Mouse (Mus musculus): ENCODE data around the gene Ccnjl. TPM values are rescaled to one million over a fixed set of nuclear protein-coding genes. Genes with fewer than 3 reads are reported as not detected.
A peak's percentile ranks its signal among the peaks of the same experiment; 100 is the strongest.

The Ccnjl gene
- polyA plus RNA-seq, 1 experiment from 2014 or later, result 14.4 TPM

GRCm38 (mm10) chr11:43633658-43634401 is 105.2 kb downstream of the Ccnjl start:
- H3K27ac ChIP-seq, result peak overlapping the region; percentile 39; the same call in 1 of the 2 replicates
- peak overlapping the region; percentile 48 for H3K4me2 ChIP-seq (replicated peaks)
- no peaks in the 10 kb centered on the region for H3K9me3 ChIP-seq
- 15% methylated on average over 19 of the region's 19 CpGs for WGBS
- ATAC-seq (ENCODE audit: low FRiP score, low read depth), result peak; percentile 81; the same call in 1 of the 2 replicates
- no peaks in the 10 kb centered on the region for H3K36me3 ChIP-seq
- H3K4me3 ChIP-seq, result no peak overlapping the region
- no peak overlapping the region for H3K9ac ChIP-seq
- H3K27me3 ChIP-seq, result no peaks in the 10 kb centered on the region
- peaks cover 11% of the 10 kb centered on the region for H3K4me1 ChIP-seq

Other genes starting within 250 kb of the Ccnjl start
- 100 and 104 TPM in 2 replicates for gene Pttg1, start 102.5 kb upstream of the Ccnjl start, polyA plus RNA-seq (2015; fragmentation: Nextera tagmentation; extraction: Ambion mirVana)
- 62.9 and 66.3 TPM in 2 replicates for gene Slu7, start 95.0 kb upstream of the Ccnjl start, polyA plus RNA-seq (2015; fragmentation: Nextera tagmentation; extraction: Ambion mirVana)
- gene C1qtnf2, start 54.5 kb upstream of the Ccnjl start, polyA plus RNA-seq (2015; fragmentation: Nextera tagmentation; extraction: Ambion mirVana), result 19.9 and 20.1 TPM in 2 replicates
- 4.7 and 5.2 TPM in 2 replicates for gene 4933415A04Rik, start 58.3 kb downstream of the Ccnjl start, polyA plus RNA-seq (2015; fragmentation: Nextera tagmentation; extraction: Ambion mirVana)
- gene Fabp6, start 72.8 kb downstream of the Ccnjl start, polyA plus RNA-seq (2015; fragmentation: Nextera tagmentation; extraction: Ambion mirVana), result not detected in 2 replicates
- 27.7 and 28.8 TPM in 2 replicates for gene Pwwp2a, start 153.2 kb downstream of the Ccnjl start, polyA plus RNA-seq (2015; fragmentation: Nextera tagmentation; extraction: Ambion mirVana)
- 77.2 and 80.4 TPM in 2 replicates for gene Ttc1, start 219.2 kb downstream of the Ccnjl start, polyA plus RNA-seq (2015; fragmentation: Nextera tagmentation; extraction: Ambion mirVana)

Measured in limb, embryonic 13.5 days (tissue).